Mouse (Mus musculus) cerebellum, adult (tissue): ENCODE measurements around the gene Kcnab3.
"Not testable (repeated sequence)": the region's sequence is repeated elsewhere in the genome, so short reads cannot be mapped to it uniquely, and the experiment has no call there.

ENCODE experiments used
- ATAC-seq: cut with Nextera tagmentation; 2 replicates; pipeline ENCODE4 v1.9.2; 2017; ENCODE audit warnings: mild to moderate bottlenecking, moderate library complexity, mixed read lengths; ENCODE audit not compliant: insufficient number of reproducible peaks, low FRiP score, low TSS enrichment

Kcnab3 gene

GRCm38 (mm10) chr11:69325628-69326407 lies at the start of gene Kcnab3:
TSS of gene Kcnab3 (plus strand) at chr11:69326258.
- ATAC-seq: no peak

- no peak for ATAC-seq
These were observed 48.8 kb upstream of the Kcnab3 start for GRCm38 (mm10) chr11:69277267-69277666.

GRCm38 (mm10) chr11:69291111-69291510 lies 34.9 kb upstream of the Kcnab3 start:
- no peak for ATAC-seq

GRCm38 (mm10) chr11:69295286-69295685 lies 30.8 kb upstream of the Kcnab3 start:
- ATAC-seq: no peak

GRCm38 (mm10) chr11:69297799-69298198 lies 28.3 kb upstream of the Kcnab3 start:
- no peak for ATAC-seq

GRCm38 (mm10) chr11:69298231-69298630 lies 27.8 kb upstream of the Kcnab3 start:
- ATAC-seq: no peak

GRCm38 (mm10) chr11:69302817-69303216 lies 23.2 kb upstream of the Kcnab3 start:
- no peak for ATAC-seq

GRCm38 (mm10) chr11:69305291-69305690 lies 20.8 kb upstream of the Kcnab3 start:
- ATAC-seq: no peak

GRCm38 (mm10) chr11:69306039-69306438 lies 20.0 kb upstream of the Kcnab3 start:
- no peak for ATAC-seq

- ATAC-seq: no peak
These were observed 14.8 kb upstream of the Kcnab3 start for GRCm38 (mm10) chr11:69311266-69311665.

- no peak for ATAC-seq
These were observed 9.7 kb upstream of the Kcnab3 start for GRCm38 (mm10) chr11:69316361-69316760.

GRCm38 (mm10) chr11:69318000-69318399 lies 8.1 kb upstream of the Kcnab3 start:
- not testable (repeated sequence) for ATAC-seq

- ATAC-seq: no peak
These were observed 4.5 kb upstream of the Kcnab3 start for GRCm38 (mm10) chr11:69321580-69321979.

GRCm38 (mm10) chr11:69322010-69322409 lies 4.0 kb upstream of the Kcnab3 start:
- ATAC-seq: no peak

GRCm38 (mm10) chr11:69322693-69323471 lies 3.2 kb upstream of the Kcnab3 start:
- ATAC-seq: no peak

GRCm38 (mm10) chr11:69323667-69324111 lies 2.4 kb upstream of the Kcnab3 start, which contains the start of the genes Cntrob and Trappc1:
TSS of gene Cntrob (minus strand) at chr11:69323775.
TSS of gene Trappc1 (plus strand) at chr11:69323980.
- ATAC-seq: peak; percentile 95

GRCm38 (mm10) chr11:69324749-69325148 lies 1.3 kb upstream of the Kcnab3 start:
- ATAC-seq: no peak

GRCm38 (mm10) chr11:69326408-69327156 lies 524 bp downstream of the Kcnab3 start:
- ATAC-seq: no peak

- ATAC-seq: no peak
These were observed 1.0 kb downstream of the Kcnab3 start for GRCm38 (mm10) chr11:69327157-69327442.

GRCm38 (mm10) chr11:69327648-69328047 lies 1.6 kb downstream of the Kcnab3 start:
- ATAC-seq: no peak

GRCm38 (mm10) chr11:69328517-69328916 lies 2.5 kb downstream of the Kcnab3 start:
- no peak for ATAC-seq
